Mouse (Mus musculus): ENCODE measurements at regions not wholly inside any gene's neighbourhood (a gene's known extent, or its start where the extent isn't known, plus 50 kb on each side); places are given as distances from the start of the nearest gene placed in this dataset.

DNA sequence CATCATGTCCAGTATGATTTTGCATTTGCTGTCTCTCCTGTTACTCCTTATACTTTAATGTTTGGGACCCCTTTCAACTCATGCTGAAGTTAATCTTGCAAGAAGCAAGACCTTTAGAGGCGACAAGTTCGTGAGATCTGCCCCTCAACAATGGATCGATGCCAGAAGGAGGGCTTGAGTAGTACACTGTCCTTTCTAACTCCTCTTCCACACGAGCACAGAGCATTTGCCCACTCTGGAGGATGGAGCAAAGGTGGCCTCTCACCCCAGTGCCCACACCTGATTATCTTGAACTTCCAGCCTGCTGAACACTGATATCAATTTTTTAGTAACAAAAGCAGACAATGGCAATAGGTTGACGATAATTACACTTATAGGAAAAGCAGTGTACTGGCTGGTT lies 448.1 kb downstream of the Adgrl2 start:
- no peak for TF ChIP-seq CTCF (IDR thresholded peaks at IDR 0.05; ENCODE audit: low read depth)
- no peak for TF ChIP-seq EP300 (IDR thresholded peaks at IDR 0.05; ENCODE audit: low read depth)

Measured in heart, postnatal 0 days (tissue).